Mouse (Mus musculus) megakaryocyte, embryonic 14.5 days (primary cell): ENCODE results near the gene Slc9a1. TPM values are rescaled to one million over a fixed set of nuclear protein-coding genes. Genes with fewer than 3 reads are reported as not detected.

Experiments used
- H3K27me3 ChIP-seq: replicated peaks from 2 replicates; pipeline ENCODE3; 2012; ENCODE audit warnings: inconsistent platforms
- H3K36me3 ChIP-seq: replicated peaks from 2 replicates; pipeline ENCODE3; 2012; ENCODE audit warnings: low read length, inconsistent platforms, mixed read lengths
- H3K4me1 ChIP-seq: 2 replicates; pipeline ENCODE4 v1.6.1; 2012; ENCODE audit warnings: inconsistent platforms
- H3K4me3 ChIP-seq: replicated peaks from 2 replicates; pipeline ENCODE3; 2012; ENCODE audit warnings: moderate library complexity, mild to moderate bottlenecking, inconsistent platforms
- H3K9me3 ChIP-seq: 2 replicates; pipeline ENCODE4 v1.6.1; 2012; ENCODE audit warnings: inconsistent platforms
- FLI1 ChIP-seq: IDR thresholded peaks from 2 replicates; pipeline ENCODE4 v1.6.1; 2012; ENCODE audit warnings: low read length, inconsistent platforms, mixed read lengths
- GATA1 ChIP-seq: IDR thresholded peaks from 3 replicates; pipeline ENCODE4 v1.6.1; 2012; ENCODE audit warnings: mixed read lengths, low read length, inconsistent platforms, borderline replicate concordance
- polyA plus RNA-seq: library from polyadenylated mRNA; stranded (reverse); fragments of >175 nt; gene quantifications from 2 replicates; pipeline ENCODE4 v1.2.3, GENCODE M21; 2012; ENCODE audit warnings: low replicate concordance; ENCODE audit not compliant: insufficient read depth

Slc9a1 gene
- polyA plus RNA-seq, 1 experiment = 56.9 TPM

GRCm38 (mm10) chr4:133424100-133424499 lies 54.6 kb downstream of the Slc9a1 start:
- H3K9me3 ChIP-seq = 0 out of 2 replicates have a peak, but pooled peaks cover 2% of the 10 kb centered on the region
- peaks cover 9% of the 10 kb centered on the region for H3K27me3 ChIP-seq
- H3K4me3 ChIP-seq = no peak overlapping the region
- H3K4me1 ChIP-seq = peaks cover 58% of the 10 kb centered on the region
- no peak for TF ChIP-seq FLI1
- no peak for TF ChIP-seq GATA1
- H3K36me3 ChIP-seq = peaks cover 49% of the 10 kb centered on the region

DNA sequence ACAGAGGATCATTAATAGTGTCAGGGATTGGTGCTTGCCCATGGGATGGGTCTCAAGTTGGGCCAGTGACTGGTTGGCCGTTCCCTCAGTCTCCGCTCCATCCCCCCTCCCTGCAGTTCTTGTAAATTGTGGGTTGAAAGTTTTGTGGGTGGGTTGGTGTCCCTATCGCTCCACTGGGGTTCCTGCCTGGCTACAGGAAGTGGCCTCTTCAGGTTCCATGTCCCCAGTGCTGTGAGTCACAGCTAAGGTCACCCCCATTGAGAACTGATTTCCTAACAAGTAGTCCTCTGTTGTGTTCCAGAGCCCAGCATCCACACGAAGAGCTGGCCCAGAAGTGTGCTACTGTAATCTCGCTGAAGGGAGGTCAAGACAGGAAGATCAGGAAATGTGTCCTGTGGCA lies 56.6 kb downstream of the Slc9a1 start:
- H3K4me3 ChIP-seq = no peak overlapping the region
- 0 out of 2 replicates have a peak, but pooled peaks cover 4% of the 10 kb centered on the region for H3K9me3 ChIP-seq
- TF ChIP-seq GATA1 (no peak), FLI1 (no peak)
- H3K27me3 ChIP-seq = peaks cover 11% of the 10 kb centered on the region
- peaks cover 50% of the 10 kb centered on the region for H3K4me1 ChIP-seq
- H3K36me3 ChIP-seq = peaks cover 29% of the 10 kb centered on the region

- H3K27me3 ChIP-seq = peaks cover 29% of the 10 kb centered on the region
- H3K36me3 ChIP-seq = no peaks in the 10 kb centered on the region
- peaks cover 23% of the 10 kb centered on the region for H3K4me1 ChIP-seq
- TF ChIP-seq GATA1 = no peak
- no peak for TF ChIP-seq FLI1
- peaks cover 12% of the 10 kb centered on the region; the same call in 1 of the 2 replicates for H3K9me3 ChIP-seq
- H3K4me3 ChIP-seq = peak overlapping the region; percentile 3
Observed at GRCm38 (mm10) chr4:133431508-133431907, 62.0 kb downstream of the Slc9a1 start.

DNA sequence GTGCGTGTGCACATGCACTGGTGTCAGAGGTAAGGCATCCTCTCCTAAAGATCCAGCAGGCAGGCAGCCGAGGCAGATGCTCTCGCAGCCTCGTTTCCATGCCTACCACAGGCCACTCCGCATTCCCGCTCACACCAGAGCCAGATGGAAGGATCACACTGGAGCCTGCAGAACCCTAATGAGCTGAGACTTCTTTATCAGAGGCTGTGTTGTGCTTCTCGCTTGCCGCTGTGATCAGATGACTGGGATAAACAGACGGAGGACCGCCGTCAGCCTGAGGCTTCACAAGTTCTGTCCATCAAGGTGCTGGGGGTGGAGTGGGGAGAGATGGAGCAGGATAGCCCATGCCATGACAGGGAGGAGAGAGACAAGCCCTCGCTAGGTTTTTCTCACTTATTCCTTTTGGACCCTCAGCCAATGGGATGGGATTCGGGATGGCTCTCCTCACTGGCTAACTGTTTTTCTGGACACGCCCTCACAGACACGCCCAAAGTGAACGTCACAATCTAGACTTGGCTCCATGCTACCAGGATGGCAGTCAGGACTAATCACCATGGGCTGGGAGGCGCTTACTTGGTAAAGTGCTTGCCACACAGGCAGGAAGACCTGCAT lies 63.2 kb downstream of the Slc9a1 start:
- H3K27me3 ChIP-seq = peaks cover 28% of the 10 kb centered on the region
- H3K9me3 ChIP-seq = peaks cover 12% of the 10 kb centered on the region; the same call in 1 of the 2 replicates
- H3K4me3 ChIP-seq = peak overlapping the region; percentile 44
- H3K4me1 ChIP-seq = peaks cover 21% of the 10 kb centered on the region
- no peaks in the 10 kb centered on the region for H3K36me3 ChIP-seq
- no peak for TF ChIP-seq FLI1
- no peak for TF ChIP-seq GATA1

GRCm38 (mm10) chr4:133435921-133436320 lies 66.4 kb downstream of the Slc9a1 start:
- H3K27me3 ChIP-seq = peaks cover 47% of the 10 kb centered on the region
- H3K4me3 ChIP-seq = no peak overlapping the region
- peaks cover 32% of the 10 kb centered on the region for H3K4me1 ChIP-seq

GRCm38 (mm10) chr4:133439460-133440376 lies 70.2 kb downstream of the Slc9a1 start:
- Histone ChIP-seq H3K36me3 (no peaks in the 10 kb centered on the region), H3K27me3 (peaks cover 59% of the 10 kb centered on the region), H3K4me1 (peaks cover 12% of the 10 kb centered on the region), H3K9me3 (no peaks in the 10 kb centered on the region), H3K4me3 (peak overlapping the region; percentile 11)
- TF ChIP-seq FLI1 (no peak), GATA1 (no peak)

More at GRCm38 (mm10) chr4:133435921-133436320, 66.4 kb downstream of the Slc9a1 start:
- TF ChIP-seq GATA1 (no peak), FLI1 (no peak)
- Histone ChIP-seq H3K36me3 (no peaks in the 10 kb centered on the region), H3K9me3 (peaks cover 9% of the 10 kb centered on the region; the same call in 1 of the 2 replicates)

GRCm38 (mm10) chr4:133440377-133440795 lies 70.9 kb downstream of the Slc9a1 start:
- peaks cover 62% of the 10 kb centered on the region for H3K27me3 ChIP-seq
- H3K9me3 ChIP-seq = no peaks in the 10 kb centered on the region
- peak overlapping the region; percentile 11 for H3K4me3 ChIP-seq
- H3K36me3 ChIP-seq = no peaks in the 10 kb centered on the region
- H3K4me1 ChIP-seq = peaks cover 12% of the 10 kb centered on the region
- TF ChIP-seq GATA1 = no peak

DNA sequence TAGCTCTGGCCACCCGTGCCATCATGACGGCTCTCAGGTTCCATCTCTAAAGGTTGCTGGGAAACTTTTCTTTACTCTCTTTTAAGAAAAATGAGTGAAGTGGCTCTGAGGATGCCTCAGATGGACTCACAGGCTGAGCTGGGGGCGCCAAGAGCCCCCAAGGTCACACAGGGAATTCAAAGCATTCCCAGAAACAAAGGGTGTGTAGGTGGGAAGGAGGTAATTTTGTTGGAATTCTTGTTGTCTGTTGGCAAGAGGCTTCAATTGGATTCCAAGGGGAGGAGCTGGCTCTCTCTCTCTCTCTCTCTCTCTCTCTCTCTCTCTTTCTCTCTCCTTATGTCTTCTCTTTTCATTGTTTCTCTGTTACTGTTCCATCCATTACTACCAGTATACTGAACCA lies 72.7 kb downstream of the Slc9a1 start:
- no peak for TF ChIP-seq GATA1
- no peak for TF ChIP-seq FLI1
- Histone ChIP-seq H3K9me3 (peaks cover 11% of the 10 kb centered on the region), H3K4me1 (peaks cover 13% of the 10 kb centered on the region), H3K27me3 (peaks cover 76% of the 10 kb centered on the region), H3K4me3 (no peak overlapping the region), H3K36me3 (no peaks in the 10 kb centered on the region)

- TF ChIP-seq GATA1 (no peak), FLI1 (no peak)
- Histone ChIP-seq H3K9me3 (peaks cover 11% of the 10 kb centered on the region), H3K4me1 (peaks cover 17% of the 10 kb centered on the region), H3K36me3 (no peaks in the 10 kb centered on the region), H3K4me3 (no peak overlapping the region), H3K27me3 (peaks cover 80% of the 10 kb centered on the region)
Observed at GRCm38 (mm10) chr4:133443085-133443484, 73.6 kb downstream of the Slc9a1 start.

DNA sequence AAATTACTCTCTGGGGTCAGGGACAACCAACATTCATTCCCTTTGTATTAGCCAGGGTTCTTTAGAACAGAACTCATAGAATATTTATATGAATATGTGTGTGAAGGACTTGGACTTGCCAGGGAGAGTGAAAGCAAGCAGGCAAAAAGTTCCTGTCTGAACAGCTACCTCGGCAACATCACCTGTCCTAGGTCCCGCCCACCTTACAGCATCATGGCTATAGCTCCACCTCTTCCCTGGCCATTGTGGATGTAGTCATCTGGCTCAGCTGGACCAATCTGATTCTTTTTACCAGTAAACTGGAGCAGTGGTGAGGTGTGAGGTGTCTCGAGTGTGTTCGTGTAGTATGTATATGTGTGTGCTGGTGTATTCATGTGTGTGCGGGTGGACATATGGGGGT lies 76.2 kb downstream of the Slc9a1 start:
- no peak overlapping the region for H3K4me3 ChIP-seq
- peaks cover 11% of the 10 kb centered on the region for H3K9me3 ChIP-seq
- peaks cover 13% of the 10 kb centered on the region; the same call in 1 of the 2 replicates for H3K4me1 ChIP-seq
- no peak for TF ChIP-seq FLI1
- TF ChIP-seq GATA1 = no peak
- peaks cover 71% of the 10 kb centered on the region for H3K27me3 ChIP-seq
- no peaks in the 10 kb centered on the region for H3K36me3 ChIP-seq
